Mouse (Mus musculus) ovary, adult 18-20 months (tissue): ENCODE data around the gene Ppt1.

ENCODE experiments used
- DNase-seq: peaks from one replicate; pipeline ENCODE4 v3.0.0; 2022; ENCODE audit warnings: low spot score, mixed read lengths

Ppt1 gene

DNA sequence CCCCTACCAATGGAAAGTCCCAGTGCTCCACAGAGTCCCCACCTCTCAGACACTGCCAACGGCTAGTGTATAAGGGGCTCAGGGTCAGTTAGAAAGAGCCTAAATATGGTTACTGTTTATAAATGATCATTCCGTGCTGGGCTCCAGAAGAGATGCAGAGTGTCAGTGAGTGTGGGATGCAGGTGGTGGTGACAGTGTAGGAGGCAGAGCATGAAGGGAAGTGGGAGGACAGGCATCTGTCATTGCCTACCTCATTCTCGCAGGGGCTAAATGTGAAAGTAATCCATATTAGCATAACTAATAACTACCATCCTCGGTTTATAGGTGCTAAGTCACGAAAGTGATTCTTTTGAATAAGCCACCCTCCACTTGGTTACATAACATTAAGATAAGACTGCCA is 34.7 kb downstream of the Ppt1 start:
- DNase-seq = no peak

DNA sequence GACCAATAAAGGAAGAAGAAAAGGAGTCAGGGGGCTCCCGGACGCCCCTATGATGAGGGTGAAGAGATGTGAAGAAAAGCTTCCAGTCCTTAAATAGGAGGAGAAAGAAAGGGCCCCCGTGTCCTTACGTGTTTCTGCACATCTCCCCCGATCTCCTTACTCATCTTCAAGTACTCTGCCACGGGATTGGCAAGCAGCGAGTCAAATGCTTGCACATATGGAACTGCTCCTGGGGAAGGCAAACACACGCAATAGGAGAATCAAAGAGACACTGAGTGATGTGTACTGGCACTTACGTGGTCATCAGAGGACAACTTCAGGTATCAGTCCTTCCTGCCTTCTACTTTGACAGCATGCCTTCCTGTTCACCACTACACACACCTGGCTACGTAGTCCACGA is 35.2 kb downstream of the Ppt1 start:
- no peak for DNase-seq

DNA sequence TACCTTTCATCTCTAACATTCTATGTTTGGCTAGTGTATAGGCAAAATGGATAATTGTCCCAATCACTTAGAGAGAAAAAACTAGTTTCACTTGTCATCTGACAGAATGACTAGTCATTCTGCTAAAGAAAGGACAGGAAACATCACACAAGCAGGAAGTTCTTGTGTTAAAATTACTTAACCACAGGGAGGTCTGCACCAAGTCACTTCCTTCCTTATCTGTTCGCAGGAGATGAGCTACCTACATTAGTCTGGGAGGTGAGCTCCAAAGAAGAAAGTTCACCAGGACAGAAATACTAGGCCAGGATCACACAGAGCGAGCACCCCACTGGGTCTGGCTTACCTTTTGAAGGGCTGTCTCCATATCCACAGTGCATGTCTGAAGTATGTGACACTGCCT is 35.9 kb downstream of the Ppt1 start:
- no peak for DNase-seq

DNA sequence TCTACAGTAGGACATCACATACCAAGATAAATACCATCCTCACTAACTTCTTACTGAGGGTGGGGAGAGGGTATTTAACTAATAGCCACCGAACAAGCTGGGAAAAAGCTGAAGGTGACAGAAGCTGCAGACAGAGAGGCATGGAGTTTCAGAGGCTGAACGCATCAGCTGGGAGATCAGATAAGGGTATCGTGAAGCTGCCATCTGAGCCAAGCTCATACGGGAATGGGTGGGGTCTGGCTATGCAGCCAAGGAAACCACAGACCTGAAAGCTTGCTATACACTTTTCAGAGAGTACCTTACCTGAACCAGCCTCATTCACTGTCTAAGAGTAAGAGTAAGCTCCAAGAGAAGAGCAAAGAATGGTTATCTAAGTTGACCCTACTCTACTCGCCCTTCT is 37.0 kb downstream of the Ppt1 start:
- DNase-seq = no peak

DNA sequence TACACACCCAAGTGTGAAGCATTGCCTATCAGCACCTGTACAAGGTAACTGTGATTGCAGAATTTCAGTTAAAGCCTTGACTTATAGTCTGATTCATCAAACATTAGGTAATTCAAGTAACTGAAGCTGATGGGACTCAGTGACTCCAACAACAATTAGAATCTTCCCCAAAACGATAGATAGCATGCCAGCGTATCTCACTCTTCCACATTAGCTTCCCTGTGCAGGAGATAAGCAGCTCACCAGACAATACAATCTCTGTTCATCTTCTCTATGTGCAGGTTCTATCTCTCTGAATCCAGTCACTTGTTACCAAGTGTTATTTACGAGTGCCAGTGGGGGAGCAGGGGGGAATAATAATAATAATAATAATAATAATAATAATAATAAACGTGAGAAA is 37.5 kb downstream of the Ppt1 start:
- DNase-seq = no peak

DNA sequence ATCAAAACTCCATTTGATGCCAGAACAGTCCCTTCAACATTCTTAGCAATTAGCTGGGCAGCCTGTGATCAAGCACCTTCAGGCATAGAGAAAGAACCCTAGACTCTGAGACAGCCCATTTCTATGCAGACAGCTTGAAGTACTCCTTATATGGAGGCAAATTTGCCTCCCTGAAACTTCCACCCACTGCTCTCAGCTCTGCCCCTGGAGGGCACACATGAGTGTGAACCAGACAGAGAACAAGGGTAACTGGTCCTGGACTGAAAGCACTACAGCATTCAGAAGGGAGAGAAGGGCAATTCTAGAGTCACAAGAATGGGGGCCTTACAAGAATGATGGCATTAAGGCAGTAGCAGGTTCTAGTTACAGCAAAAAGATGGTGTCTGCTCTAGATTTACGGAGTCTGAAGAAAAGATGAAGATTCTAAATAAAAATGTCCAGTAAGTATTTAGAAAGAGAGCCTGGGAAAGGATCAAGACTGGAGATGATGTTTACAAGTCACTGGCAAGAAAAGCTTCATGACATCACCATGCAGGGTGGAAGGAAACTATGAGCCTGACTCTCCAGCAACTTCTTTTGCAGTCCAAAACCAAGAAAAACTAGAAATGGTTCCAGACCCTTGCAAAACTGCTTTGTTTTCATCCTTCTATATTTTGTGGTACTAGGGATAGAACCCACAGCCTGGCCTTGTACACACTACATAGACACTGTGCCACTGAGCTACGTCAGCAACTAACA is 42.5 kb downstream of the Ppt1 start:
- no peak for DNase-seq

DNA sequence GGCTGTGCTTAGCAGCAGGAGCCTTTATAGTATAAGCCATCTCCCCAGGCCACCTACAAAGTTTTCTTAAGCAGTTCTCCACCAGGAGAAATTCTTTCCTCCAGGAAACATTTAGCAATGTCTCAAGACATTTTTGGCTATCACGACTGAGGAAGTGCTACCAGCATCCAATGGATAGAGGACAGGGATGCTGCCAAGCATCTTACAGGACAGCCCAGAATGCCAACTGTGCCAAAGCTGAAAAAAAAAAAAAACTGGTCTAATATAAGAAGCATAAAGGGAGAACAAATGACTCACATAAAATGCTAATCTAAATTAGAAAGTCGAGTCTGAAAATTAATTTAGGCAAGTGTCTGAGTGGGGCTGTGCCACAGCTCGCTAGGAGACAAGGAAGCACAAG is 46.5 kb downstream of the Ppt1 start:
- DNase-seq = no peak

DNA sequence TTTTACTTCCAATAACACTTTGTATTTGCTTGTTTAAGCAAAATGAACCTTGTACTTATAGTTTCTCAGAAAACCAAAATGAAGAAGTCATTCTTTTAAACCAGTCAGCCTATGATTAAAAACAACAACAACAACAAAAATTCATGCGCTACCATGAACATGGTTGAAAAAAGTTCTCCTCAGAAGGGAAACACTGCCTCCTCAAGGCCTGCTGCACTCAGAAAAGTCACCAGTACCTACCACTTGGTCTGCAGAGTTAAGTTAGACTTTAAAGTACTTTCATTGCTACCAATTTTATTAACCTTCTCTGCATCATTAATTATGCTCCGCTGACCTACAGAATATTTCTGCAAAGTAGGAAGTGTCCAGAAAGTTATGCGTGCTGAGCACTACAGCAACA is 47.3 kb downstream of the Ppt1 start:
- DNase-seq = no peak

DNA sequence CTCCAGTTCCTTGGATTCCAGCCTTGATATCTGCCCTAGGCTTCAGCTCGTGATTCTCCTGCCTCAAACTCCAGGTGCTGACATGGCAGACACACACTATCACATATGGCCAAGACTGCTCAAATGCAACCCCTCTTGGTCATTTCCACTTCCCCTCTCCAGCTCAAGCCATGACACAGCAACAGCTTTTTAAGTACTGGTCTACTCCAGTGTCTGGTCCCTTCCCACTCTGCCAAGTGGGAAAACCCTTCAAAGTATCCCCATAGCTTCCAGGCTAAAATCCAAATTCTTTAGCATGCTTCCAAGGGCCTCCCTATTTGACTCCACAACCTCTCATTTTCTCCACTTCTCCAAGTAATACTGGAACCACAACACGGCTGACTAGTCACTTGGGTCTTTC is 48.0 kb downstream of the Ppt1 start:
- no peak for DNase-seq

DNA sequence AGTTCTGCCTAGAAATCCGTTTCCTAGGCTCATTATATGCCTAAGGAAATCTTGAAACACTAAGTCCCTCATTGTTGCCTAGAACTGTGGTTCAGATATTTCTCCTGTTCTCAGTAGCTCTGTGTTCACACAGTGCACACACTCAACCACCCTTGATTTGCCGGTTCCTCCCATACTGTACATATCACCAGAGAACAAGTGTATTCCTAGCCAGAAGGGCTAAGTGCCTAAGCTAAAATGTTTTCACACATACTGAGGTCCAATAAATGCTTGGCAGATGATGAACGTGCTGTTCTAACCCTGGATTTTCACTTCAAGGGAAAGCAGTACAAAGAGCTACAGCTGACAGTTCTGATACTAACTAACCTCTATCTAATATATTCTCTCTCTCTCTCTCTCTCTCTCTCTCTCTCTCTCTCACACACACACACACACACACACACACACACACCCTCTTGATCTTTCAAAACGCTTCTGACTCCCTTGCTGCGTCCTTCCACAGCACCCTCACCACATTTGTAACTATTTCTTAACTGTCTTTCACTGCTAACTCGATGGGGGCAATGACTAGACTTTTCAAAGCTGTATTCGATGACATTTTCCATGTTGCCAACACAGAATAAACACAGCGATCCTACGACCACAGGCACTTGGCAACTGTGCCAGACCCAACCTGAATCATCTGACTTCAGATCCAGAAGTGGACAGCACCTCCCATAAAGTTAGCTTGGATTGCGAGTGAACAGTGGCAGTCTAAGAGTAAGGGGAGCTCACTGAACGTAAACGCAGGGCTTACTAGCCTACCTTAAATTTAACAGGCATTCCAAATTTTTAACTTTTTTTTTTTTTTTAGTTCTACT is 48.7 kb downstream of the Ppt1 start:
- no peak for DNase-seq

DNA sequence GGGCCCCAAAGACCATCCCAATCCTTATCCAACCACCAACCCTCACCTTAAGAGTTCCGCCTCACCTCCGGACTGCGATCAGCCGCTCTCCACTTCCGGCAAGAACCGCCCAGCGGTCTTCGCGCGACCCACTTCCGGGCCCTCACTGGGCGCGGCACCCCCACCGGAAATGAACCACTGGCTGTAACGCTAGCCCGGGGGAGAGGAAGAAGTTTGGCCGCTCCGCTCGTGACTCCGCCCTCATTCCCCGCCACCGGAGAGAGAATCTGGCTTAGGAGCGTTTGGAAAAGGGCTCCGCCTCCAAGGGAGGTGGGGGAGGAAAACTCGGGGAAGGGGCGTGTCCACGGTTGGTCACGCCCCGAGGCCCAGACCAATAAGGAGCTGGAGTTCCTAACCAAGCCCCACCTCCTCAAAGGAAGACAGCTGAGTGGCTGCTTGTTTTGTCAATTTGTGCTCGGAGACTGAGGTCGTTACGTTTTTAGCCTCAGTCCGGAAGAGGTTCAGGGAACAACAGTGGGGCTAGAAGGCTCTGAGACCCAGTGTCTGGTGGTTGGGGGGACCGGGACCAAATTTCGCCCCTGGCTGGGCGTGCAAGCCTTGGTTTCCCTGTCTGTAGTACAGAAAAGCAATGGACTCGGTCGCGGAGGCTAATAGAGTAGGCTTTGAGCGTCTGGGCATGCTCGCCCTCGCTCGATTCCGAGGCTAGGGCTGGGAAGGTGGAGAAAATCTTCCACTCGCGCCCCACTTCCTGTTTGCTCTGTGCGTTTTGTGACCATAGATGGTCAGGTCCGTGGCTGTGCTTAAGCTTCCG is 49.9 kb downstream of the Ppt1 start, which contains the start of gene Cap1:
Gene Cap1 (minus strand): TSS at position 289 of the 811 bp plus-strand sequence.
- peak; percentile 99 for DNase-seq

DNA sequence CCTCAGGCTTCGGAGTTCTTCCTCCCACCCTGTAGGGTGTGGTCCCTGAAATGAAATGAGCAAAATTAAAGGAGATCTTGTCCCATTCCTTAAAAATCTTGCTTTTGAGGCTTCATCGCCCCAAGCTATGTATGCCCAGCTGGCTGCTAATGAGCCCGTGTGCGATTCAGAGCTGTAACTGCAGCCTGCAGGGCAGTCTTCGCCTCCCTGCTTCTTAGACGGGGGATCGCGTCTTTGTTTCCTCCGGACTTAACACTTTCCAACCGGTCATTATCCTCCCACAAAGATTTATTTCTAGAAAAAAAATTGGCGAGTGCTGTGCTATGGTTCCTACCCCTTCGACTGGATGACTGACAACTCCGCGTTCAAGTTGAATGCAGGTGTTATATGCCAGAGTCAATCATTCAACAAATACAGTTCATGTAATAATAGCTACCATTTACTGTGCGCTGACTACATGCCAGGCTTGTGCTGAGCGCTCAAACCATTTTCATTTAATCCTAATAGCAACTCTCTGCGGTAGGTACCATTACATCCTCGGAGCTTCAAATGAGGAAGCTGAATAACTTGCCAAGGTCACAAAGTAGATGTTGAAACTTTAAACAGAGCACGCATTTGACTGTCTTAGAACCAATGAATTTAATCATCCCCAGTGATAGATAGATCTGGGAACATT is 50.7 kb downstream of the Ppt1 start:
- DNase-seq = no peak

DNA sequence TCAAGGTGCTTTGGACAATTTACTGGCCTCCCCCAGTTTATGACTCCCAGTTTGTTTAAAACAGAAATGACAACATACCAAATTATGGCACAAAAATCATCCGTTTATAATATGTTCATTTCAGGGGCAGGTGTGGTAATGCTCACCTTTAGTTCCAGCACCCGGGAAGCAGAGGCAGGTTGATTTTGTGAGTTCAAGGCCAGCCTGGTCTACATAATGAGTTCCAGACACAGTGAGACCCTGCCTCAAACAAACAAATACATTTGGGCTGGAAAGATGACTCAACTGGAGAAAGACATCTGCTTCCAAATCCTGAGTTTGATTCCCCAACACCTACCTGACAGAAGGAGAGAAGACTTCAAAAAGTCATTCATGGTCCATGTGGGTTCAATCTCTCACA is 51.3 kb downstream of the Ppt1 start:
- no peak for DNase-seq

DNA sequence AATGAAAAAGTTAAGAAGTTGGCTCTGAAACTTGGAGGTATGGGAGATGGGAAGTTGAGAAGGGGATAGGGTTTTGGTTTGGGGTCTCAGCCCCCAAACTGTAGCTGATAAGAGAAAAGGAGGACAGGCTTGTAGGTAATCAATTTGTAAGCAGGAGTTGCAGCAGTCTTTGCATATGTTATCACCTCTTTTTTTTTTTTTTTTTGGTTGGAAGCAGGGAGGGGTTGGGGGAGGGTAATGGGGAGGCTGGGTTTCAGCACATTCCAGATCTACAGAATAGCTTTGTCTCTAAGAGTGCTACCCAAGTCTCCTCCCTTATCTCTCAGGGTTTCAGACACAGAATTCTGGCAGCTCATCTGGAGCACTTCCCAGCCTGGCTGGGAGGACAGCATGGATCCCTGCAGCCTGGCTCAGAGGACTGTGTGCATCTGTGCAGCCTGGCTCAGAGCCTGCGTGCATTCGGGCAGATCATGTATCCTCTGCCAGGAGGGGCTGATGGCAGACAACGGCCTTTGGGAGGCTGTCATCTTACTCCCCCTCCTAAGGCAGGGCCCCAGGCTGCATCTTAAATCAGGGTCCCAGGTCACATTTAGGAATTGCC is 54.9 kb downstream of the Ppt1 start:
- DNase-seq = peak; percentile 84

DNA sequence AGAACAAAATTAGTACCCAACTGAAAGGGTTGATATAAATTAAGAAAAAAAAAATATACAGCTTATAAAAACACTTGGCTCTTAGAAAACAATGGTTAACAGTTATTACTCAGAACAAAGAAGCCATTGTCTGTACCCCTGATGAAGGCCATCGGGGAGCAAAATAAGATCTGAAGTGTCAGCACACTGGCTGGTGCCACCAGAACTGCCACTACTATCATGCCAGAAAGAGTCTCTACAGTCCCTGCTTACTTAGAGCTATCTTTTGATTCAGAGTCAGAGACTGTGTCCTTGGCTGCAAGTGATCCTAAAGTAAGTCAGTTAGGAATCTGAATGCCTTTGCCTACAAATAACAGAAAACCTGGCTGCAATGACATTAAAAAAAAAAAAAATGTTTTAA is 55.6 kb downstream of the Ppt1 start:
- DNase-seq = no peak

DNA sequence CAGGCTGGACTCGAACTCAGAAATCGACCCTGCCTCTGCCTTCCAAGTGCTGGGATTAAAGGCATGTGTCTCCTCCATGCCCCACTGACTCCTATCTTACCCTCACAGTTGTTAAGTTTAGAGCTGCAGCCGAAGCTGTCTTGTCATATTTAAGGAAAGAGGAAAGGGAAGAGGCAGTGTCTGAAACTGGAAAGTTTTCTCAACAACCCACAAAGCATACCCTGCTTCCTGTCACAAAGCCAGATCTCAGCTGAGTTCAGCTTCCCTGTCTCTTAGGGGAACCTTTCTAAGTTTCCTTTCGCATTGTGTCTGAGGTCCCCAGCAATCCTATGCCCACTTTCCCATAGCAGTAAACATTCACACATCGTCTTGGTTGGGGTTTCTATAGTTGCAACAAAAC is 56.1 kb downstream of the Ppt1 start:
- DNase-seq = no peak

DNA sequence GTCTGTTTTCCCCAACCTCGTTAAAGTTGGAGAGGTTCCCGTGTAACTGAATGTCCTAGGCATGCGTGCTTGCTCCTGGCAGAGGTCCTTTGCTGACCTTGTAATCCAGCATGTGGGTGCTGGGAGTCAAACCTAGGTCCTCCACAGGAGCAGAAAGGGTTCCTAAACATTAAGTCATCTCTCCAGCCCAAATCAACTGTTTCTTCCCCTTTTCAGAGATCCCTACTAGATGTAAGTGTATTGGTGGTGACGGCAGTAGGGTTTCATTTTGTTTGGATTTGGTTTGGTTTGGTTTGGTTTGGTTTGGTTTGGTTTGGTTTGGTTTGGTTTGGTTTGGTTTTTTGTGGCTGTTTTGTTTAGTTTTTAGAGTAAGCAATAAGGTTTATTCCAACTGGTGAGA is 61.7 kb downstream of the Ppt1 start:
- no peak for DNase-seq

DNA sequence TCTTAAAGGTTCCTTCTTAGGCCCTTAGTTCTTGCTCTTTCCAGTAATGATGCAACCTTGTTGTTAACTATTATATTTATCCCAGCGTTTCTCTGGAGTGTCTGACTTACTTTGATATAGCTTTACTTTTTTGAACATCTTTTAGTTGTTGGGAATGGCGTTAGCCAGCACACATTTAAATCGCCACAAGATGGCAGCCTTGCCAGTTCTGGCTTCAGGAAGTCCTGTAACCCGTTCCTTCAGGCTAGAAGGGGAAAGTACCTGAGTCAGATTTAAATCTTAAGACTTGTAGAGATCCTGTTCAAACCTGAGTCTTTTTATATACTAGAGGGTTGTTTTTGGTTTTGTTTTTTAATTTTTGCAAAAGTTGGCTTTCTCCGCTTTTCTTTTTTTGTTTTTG is 62.3 kb downstream of the Ppt1 start:
- no peak for DNase-seq

DNA sequence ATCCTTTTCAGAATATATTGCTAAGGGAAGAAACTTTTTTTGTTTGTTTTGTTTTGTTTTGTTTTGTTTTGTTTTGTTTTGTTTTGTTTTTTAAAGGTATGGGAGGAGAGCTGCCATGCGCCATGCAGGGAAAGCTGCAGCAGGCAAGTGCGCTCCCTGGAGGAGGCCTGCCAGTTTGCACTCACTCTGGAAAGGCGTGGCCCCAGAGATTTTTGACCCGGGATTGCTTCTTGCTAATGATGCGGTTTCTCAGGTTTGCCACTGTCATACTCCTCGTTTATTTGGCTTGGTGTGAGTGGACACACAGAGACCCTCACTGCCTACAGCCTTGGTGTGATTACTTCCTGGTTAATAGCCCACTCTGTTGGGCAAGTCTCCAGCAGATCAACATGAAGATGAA is 66.1 kb downstream of the Ppt1 start:
- no peak for DNase-seq

DNA sequence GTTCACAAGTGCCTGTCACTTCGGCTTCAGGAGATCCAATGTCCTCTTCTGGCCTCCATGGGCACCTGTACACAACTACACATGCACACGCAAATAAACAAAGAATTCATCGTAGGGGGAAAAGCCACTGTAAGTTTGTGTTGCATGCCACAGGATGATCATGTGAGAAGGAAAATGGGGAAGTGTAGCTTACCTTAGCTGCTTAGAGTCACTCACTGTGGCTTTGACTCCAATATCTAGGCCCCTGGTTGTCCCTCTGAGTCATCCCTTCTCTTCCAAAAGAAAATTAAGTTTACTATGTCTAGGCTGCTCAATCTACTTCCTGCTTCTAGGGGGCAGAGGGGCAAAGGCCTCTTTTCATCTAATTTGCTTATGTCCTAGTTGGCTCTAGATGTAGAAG is 67.7 kb downstream of the Ppt1 start:
- no peak for DNase-seq

DNA sequence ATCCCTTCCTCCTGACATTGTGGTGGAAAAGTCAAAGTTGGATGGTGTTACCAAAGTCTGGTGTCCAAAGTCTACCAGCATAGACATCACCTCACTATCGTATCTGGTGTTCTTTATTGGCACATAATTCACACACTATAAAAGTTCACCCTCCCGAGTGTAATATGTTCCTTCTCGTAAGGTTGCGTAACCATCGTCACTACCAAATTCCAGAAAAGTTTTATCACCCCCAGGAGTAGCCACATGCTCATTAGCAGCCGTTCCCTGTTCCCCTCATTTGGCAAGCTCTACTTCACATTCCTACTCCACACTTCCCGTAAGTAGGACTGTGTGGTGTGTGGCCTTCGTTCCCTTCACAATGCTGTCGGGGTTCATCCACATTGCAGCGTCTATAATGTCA is 69.3 kb downstream of the Ppt1 start:
- DNase-seq = no peak
